10 mouse cellular contexts compared by ENCODE assay signal in genomic region chr14:25742943-25743342, GRCm38 (mm10).
"Had no signal": no experiment of that assay in that cellular context is flagged by ENCODE, and none has a peak within 500 bp of the region (broad histone marks: within the 10 kb centered on the region; RNA-seq: fewer than 3 reads in every experiment).

No protein-coding gene starts in this region.

- H3K27me3 ChIP-seq: lung, embryonic 15.5 days; midbrain, embryonic 13.5 days; stomach, embryonic 15.5 days had no signal

- H3K9me3 ChIP-seq: limb, embryonic 10.5 days; liver, embryonic 12.5 days; lung, embryonic 15.5 days; midbrain, embryonic 13.5 days; stomach, embryonic 15.5 days had no signal

- H3K4me3 ChIP-seq: limb, embryonic 10.5 days; liver, embryonic 12.5 days; lung, embryonic 15.5 days; midbrain, embryonic 13.5 days; stomach, embryonic 15.5 days had no signal

- H3K9ac ChIP-seq: liver, embryonic 12.5 days; lung, embryonic 15.5 days; midbrain, embryonic 13.5 days; stomach, embryonic 15.5 days had no signal

- ATAC-seq: liver, embryonic 12.5 days; midbrain, embryonic 13.5 days had no signal

- H3K36me3 ChIP-seq: midbrain, embryonic 13.5 days had no signal

- DNase-seq: kidney, postnatal 36 days; lung, postnatal 14 days; right cerebral cortex, postnatal 14 days; thymus, postnatal 36 days had no signal

- H3K27ac ChIP-seq: kidney, postnatal 0 days; limb, embryonic 10.5 days; liver, embryonic 12.5 days; lung, embryonic 15.5 days; midbrain, embryonic 13.5 days; stomach, embryonic 15.5 days had no signal

- H3K4me2 ChIP-seq: liver, embryonic 12.5 days; lung, embryonic 15.5 days; midbrain, embryonic 13.5 days; stomach, embryonic 15.5 days had no signal
